Mouse (Mus musculus) heart, postnatal 36 days (tissue): Measurements from ENCODE around the gene Unc93b1. TPM values are rescaled to one million over a fixed set of nuclear protein-coding genes. Genes with fewer than 3 reads are reported as not detected.

Experiments
- DNase-seq, 2 experiments: peaks; one replicate each; pipeline ENCODE4 v3.0.0; 2021 to 2022
- intact Hi-C: fragments of 180-260 bp; cut with DNase I; formaldehyde crosslinking; loops from one replicate; pipeline ENCODE4 v1.15.1; 2025
- total RNA-seq, 2 experiments: library from RNA; stranded (reverse); gene quantifications; 2 replicates each; pipeline ENCODE4 v1.2.3; 2021

Gene Unc93b1
- total RNA-seq: 10 to 100 TPM; 16.9 to 20.6 TPM

- DNase-seq: peak; percentile 70 to 72
- intact Hi-C loops: loop anchor here (2.0 kb wide), 1 partner anchor 28 kb away; the partner anchor contains the start of gene Tcirg1
Observed at GRCm38 (mm10) chr19:3935032-3935895, at the start of gene Unc93b1. Gene Unc93b1, plus strand, starts transcription at chr19:3935186.

- no peak for DNase-seq
- intact Hi-C loops: no loop called here
Observed at GRCm38 (mm10) chr19:3889096-3889495, 45.9 kb upstream of the Unc93b1 start.

GRCm38 (mm10) chr19:3890181-3890580 lies 44.8 kb upstream of the Unc93b1 start:
- DNase-seq: no peak
- intact Hi-C loops: no loop called here

GRCm38 (mm10) chr19:3893545-3894116 lies 41.4 kb upstream of the Unc93b1 start:
- intact Hi-C loops: no loop called here

GRCm38 (mm10) chr19:3894294-3894693 lies 40.7 kb upstream of the Unc93b1 start:
- intact Hi-C loops: no loop called here

More at GRCm38 (mm10) chr19:3893545-3894116, 41.4 kb upstream of the Unc93b1 start:
- DNase-seq: no peak

GRCm38 (mm10) chr19:3895171-3895631 lies 39.8 kb upstream of the Unc93b1 start:
- intact Hi-C loops: no loop called here
- no peak for DNase-seq

More at GRCm38 (mm10) chr19:3894294-3894693, 40.7 kb upstream of the Unc93b1 start:
- DNase-seq: no peak

- intact Hi-C loops: no loop called here
Observed at GRCm38 (mm10) chr19:3896208-3896607, 38.8 kb upstream of the Unc93b1 start.

GRCm38 (mm10) chr19:3897557-3897956 lies 37.4 kb upstream of the Unc93b1 start:
- intact Hi-C loops: no loop called here
- DNase-seq: no peak

More at GRCm38 (mm10) chr19:3896208-3896607, 38.8 kb upstream of the Unc93b1 start:
- no peak for DNase-seq

- DNase-seq: no peak
- intact Hi-C loops: no loop called here
Observed at GRCm38 (mm10) chr19:3898952-3899351, 36.0 kb upstream of the Unc93b1 start.

GRCm38 (mm10) chr19:3899618-3900017 lies 35.4 kb upstream of the Unc93b1 start:
- intact Hi-C loops: no loop called here
- DNase-seq: no peak

- intact Hi-C loops: no loop called here
- DNase-seq: no peak
Observed at GRCm38 (mm10) chr19:3902966-3903365, 32.0 kb upstream of the Unc93b1 start.

- no peak for DNase-seq
- intact Hi-C loops: no loop called here
Observed at GRCm38 (mm10) chr19:3903648-3904362, 31.2 kb upstream of the Unc93b1 start.

- DNase-seq: no peak
- intact Hi-C loops: no loop called here
Observed at GRCm38 (mm10) chr19:3904363-3904675, 30.7 kb upstream of the Unc93b1 start.

- DNase-seq: peak; percentile 58 to 66
- intact Hi-C loops: loop anchor here (5.0 kb wide), 1 partner anchor 53 kb away; the partner anchor contains the start of gene Chka
Observed at GRCm38 (mm10) chr19:3905261-3905969, 29.6 kb upstream of the Unc93b1 start.

GRCm38 (mm10) chr19:3906326-3906725 lies 28.7 kb upstream of the Unc93b1 start:
- intact Hi-C loops: loop anchor here (2.0 to 5.0 kb wide), 2 partner anchors 28 to 54 kb away; partner anchors contain the start of genes Chka and Unc93b1

GRCm38 (mm10) chr19:3906795-3907786 lies 27.9 kb upstream of the Unc93b1 start, which contains the start of gene Tcirg1:
Gene Tcirg1, minus strand, starts transcription at chr19:3907133.
- intact Hi-C loops: loop anchor here (2.0 to 5.0 kb wide), 2 partner anchors 28 to 55 kb away; partner anchors contain the start of genes Chka and Unc93b1
- DNase-seq: peak; percentile 82 to 85

More at GRCm38 (mm10) chr19:3906326-3906725, 28.7 kb upstream of the Unc93b1 start:
- DNase-seq: no peak

GRCm38 (mm10) chr19:3907876-3908660 lies 26.9 kb upstream of the Unc93b1 start:
- intact Hi-C loops: loop anchor here (2.0 to 5.0 kb wide), 2 partner anchors 27 to 56 kb away; partner anchors contain the start of genes Chka and Unc93b1
- no peak for DNase-seq

GRCm38 (mm10) chr19:3910206-3910605 lies 24.8 kb upstream of the Unc93b1 start:
- intact Hi-C loops: loop anchor here (5.0 kb wide), 1 partner anchor 143 kb away; the partner anchor contains the start of gene Kmt5b
- no peak for DNase-seq
